Mouse (Mus musculus) cerebellum, postnatal 25 days (tissue): ENCODE measurements around the gene 4933427D14Rik.
"Not testable (repeated sequence)": the region's sequence is repeated elsewhere in the genome, so short reads cannot be mapped to it uniquely, and the experiment has no call there.

Source experiments
- DNase-seq, 2 experiments: peaks; one replicate each; pipeline ENCODE4 v3.0.0; 2021; ENCODE audit warnings: mixed read lengths in 2 of 2

Gene 4933427D14Rik

GRCm38 (mm10) chr11:72196506-72196905 is 10.8 kb downstream of the 4933427D14Rik start:
- no peak for DNase-seq

- DNase-seq, result no peak
These were observed 13.0 kb downstream of the 4933427D14Rik start for GRCm38 (mm10) chr11:72194259-72194658.

- no peak for DNase-seq
These were observed 16.4 kb downstream of the 4933427D14Rik start for GRCm38 (mm10) chr11:72190857-72191256.

GRCm38 (mm10) chr11:72184252-72184651 is 23.0 kb downstream of the 4933427D14Rik start:
- DNase-seq, result no peak

- DNase-seq, result no peak
These were observed 26.1 kb downstream of the 4933427D14Rik start for GRCm38 (mm10) chr11:72181136-72181535.

- DNase-seq, result no peak
These were observed 26.7 kb downstream of the 4933427D14Rik start for GRCm38 (mm10) chr11:72180556-72180955.

- no peak for DNase-seq
These were observed 30.7 kb downstream of the 4933427D14Rik start for GRCm38 (mm10) chr11:72176553-72176952.

- DNase-seq, result no peak
These were observed 31.3 kb downstream of the 4933427D14Rik start for GRCm38 (mm10) chr11:72175966-72176365.

GRCm38 (mm10) chr11:72174721-72175120 is 32.5 kb downstream of the 4933427D14Rik start:
- DNase-seq, result no peak

GRCm38 (mm10) chr11:72173506-72173905 is 33.8 kb downstream of the 4933427D14Rik start:
- DNase-seq, result no peak

- DNase-seq, result not testable (repeated sequence)
These were observed 35.4 kb downstream of the 4933427D14Rik start for GRCm38 (mm10) chr11:72171906-72172305.

- DNase-seq, result no peak
These were observed 37.4 kb downstream of the 4933427D14Rik start for GRCm38 (mm10) chr11:72169871-72170270.

GRCm38 (mm10) chr11:72163198-72163597 is 44.1 kb downstream of the 4933427D14Rik start:
- DNase-seq, result no peak

- DNase-seq, result no peak
These were observed 50.6 kb downstream of the 4933427D14Rik start for GRCm38 (mm10) chr11:72156624-72157023.

GRCm38 (mm10) chr11:72155981-72156428 is 51.3 kb downstream of the 4933427D14Rik start:
- no peak for DNase-seq

GRCm38 (mm10) chr11:72155186-72155980 is 51.9 kb downstream of the 4933427D14Rik start:
- DNase-seq, result peak in 1 of 2 experiments; percentile 54

- DNase-seq, result no peak
These were observed 54.0 kb downstream of the 4933427D14Rik start for GRCm38 (mm10) chr11:72153122-72153862.

- no peak for DNase-seq
These were observed 56.1 kb downstream of the 4933427D14Rik start for GRCm38 (mm10) chr11:72151120-72151519.

- DNase-seq, result no peak
These were observed 59.3 kb downstream of the 4933427D14Rik start for GRCm38 (mm10) chr11:72147910-72148309.

- no peak for DNase-seq
These were observed 61.4 kb downstream of the 4933427D14Rik start for GRCm38 (mm10) chr11:72145877-72146248.

- DNase-seq, result peak; percentile 68 to 83
These were observed 61.9 kb downstream of the 4933427D14Rik start for GRCm38 (mm10) chr11:72145182-72145876.

GRCm38 (mm10) chr11:72142889-72143288 is 64.4 kb downstream of the 4933427D14Rik start:
- no peak for DNase-seq

GRCm38 (mm10) chr11:72140198-72140597 is 67.1 kb downstream of the 4933427D14Rik start:
- DNase-seq, result no peak
